Mouse (Mus musculus) heart, postnatal 0 days (tissue): ENCODE measurements around the gene Mettl7a2. TPM values are rescaled to one million over a fixed set of nuclear protein-coding genes. Genes with fewer than 3 reads are reported as not detected.
A peak's percentile ranks its signal among the peaks of the same experiment; 100 is the strongest.
"Not testable (repeated sequence)": the region's sequence is repeated elsewhere in the genome, so short reads cannot be mapped to it uniquely, and the experiment has no call there.

Experiments used
- ATAC-seq: fragments of 200-750 bp; cut with Nextera tagmentation; 2 replicates; pipeline ENCODE4 v1.8.0; 2017; ENCODE audit warnings: low read depth, moderate number of reproducible peaks, moderate library complexity; ENCODE audit not compliant: insufficient read depth
- DNase-seq: peaks from one replicate; pipeline ENCODE4 v3.0.0-alpha.2; 2016; ENCODE audit warnings: low spot score
- H3K27ac ChIP-seq: fragments of 300-500 bp; sonication (generic); 2 replicates; pipeline ENCODE4 v1.5.1; 2014; ENCODE audit warnings: low read depth, mild to moderate bottlenecking
- H3K27me3 ChIP-seq: fragments of 300-500 bp; sonication (generic); 2 replicates; pipeline ENCODE4 v1.6.1; 2014; ENCODE audit warnings: low read length, mixed read lengths; ENCODE audit not compliant: control insufficient read depth, insufficient read depth
- H3K36me3 ChIP-seq: fragments of 300-500 bp; sonication (generic); replicated peaks from 2 replicates; pipeline ENCODE4 v1.6.1; 2014; ENCODE audit warnings: low read length, mixed read lengths; ENCODE audit not compliant: control insufficient read depth, insufficient read depth
- H3K4me1 ChIP-seq: fragments of 300-500 bp; sonication (generic); 2 replicates; pipeline ENCODE4 v1.6.1; 2014; ENCODE audit warnings: antibody characterized with exemption; ENCODE audit not compliant: control insufficient read depth, insufficient read depth
- H3K4me2 ChIP-seq: fragments of 300-500 bp; sonication (generic); 2 replicates; pipeline ENCODE4 v1.6.1; 2014; ENCODE audit warnings: low read depth, mild to moderate bottlenecking, low read length, moderate library complexity
- H3K4me3 ChIP-seq: fragments of 300-500 bp; sonication (generic); 2 replicates; pipeline ENCODE4 v1.5.1; 2014; ENCODE audit warnings: low read depth, low read length
- H3K9ac ChIP-seq: fragments of 300-500 bp; sonication (generic); replicated peaks from 2 replicates; pipeline ENCODE4 v1.6.1; 2014; ENCODE audit warnings: low read depth, low read length, mixed read lengths
- H3K9me3 ChIP-seq: fragments of 300-500 bp; sonication (generic); replicated peaks from 2 replicates; pipeline ENCODE4 v1.6.1; 2016; ENCODE audit warnings: low read length; ENCODE audit not compliant: control insufficient read depth
- CTCF ChIP-seq: IDR thresholded peaks from 2 replicates; pipeline ENCODE4 v1.5.1; 2016; ENCODE audit warnings: antibody characterized with exemption, control low read depth, low read depth
- EP300 ChIP-seq: IDR thresholded peaks from 2 replicates; pipeline ENCODE4 v1.6.1; 2016; ENCODE audit warnings: antibody characterized with exemption, low read depth
- WGBS: fragments of 180-500 bp; shearing (Covaris S2); extraction: QIAGEN DNeasy Blood & Tissue Kit; methylation state at CpG from one replicate; pipeline ENCODE4 v1.1.7; 2014; 5-methylcytosine and 5-hydroxymethylcytosine counted together
- polyA plus RNA-seq: library from polyadenylated mRNA; unstranded; fragments of >200 nt; fragmentation: Nextera tagmentation; extraction: Ambion mirVana; gene quantifications from 2 replicates; pipeline ENCODE4 v1.2.1, GENCODE M21; 2015
- total RNA-seq: library from RNA; depleted of rRNA; stranded (reverse); fragments of >200 nt; gene quantifications from 2 replicates; pipeline ENCODE4 v1.2.3, GENCODE M21; 2014; ENCODE audit warnings: low replicate concordance

Mettl7a2 gene
- total and polyA plus RNA-seq, 2 experiments from 2014 or later = not detected

GRCm38 (mm10) chr15:100364242-100364641, 11.2 kb downstream of the Mettl7a2 start, which contains the start of gene Higd1c:
TSS of gene Higd1c (plus strand) at chr15:100364542.
- no peaks in the 10 kb centered on the region for H3K4me1 ChIP-seq
- no peaks in the 10 kb centered on the region for H3K27me3 ChIP-seq
- H3K9ac ChIP-seq = no peak within 1 kb of the TSS
- ATAC-seq (no peak), DNase-seq (no peak)
- no peak within 1 kb of the TSS for H3K27ac ChIP-seq
- 63% methylated on average over 7 of the region's 7 CpGs for WGBS
- TF ChIP-seq CTCF (no peak), EP300 (no peak)
- no peak within 1 kb of the TSS for H3K4me2 ChIP-seq
- H3K9me3 ChIP-seq = 0 out of 2 replicates have a peak, but pooled peaks cover 3% of the 10 kb centered on the region
- no peaks in the 10 kb centered on the region for H3K36me3 ChIP-seq
- no peak within 1 kb of the TSS for H3K4me3 ChIP-seq

DNA sequence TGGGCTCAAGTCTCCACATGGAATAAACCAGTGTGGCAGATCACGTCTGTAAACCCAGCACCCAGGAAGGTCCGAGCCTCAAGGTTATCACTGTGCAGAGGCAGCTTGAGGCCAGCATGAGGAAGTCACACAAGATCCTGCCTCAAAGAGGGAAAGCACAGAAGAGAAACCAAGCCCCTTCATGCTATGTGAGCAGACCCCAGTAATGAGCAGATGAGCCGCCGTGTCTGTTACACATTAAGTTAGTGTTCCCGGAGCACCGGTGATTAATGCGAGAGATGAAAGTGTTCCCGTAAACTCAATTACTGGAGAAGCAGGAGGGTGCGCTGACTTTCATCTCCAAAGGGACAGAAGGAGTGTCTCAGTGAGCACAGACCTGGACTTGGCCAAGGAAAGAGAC, 13.0 kb downstream of the Mettl7a2 start:
- H3K4me3 ChIP-seq, DNase-seq, H3K27ac ChIP-seq, ATAC-seq, H3K9ac ChIP-seq, H3K4me1 ChIP-seq, H3K4me2 ChIP-seq, H3K27me3 ChIP-seq, H3K36me3 ChIP-seq, H3K9me3 ChIP-seq: not testable (repeated sequence)
- whole genome bisulfite sequencing = 87% methylated on average over 7 of the region's 9 CpGs

DNA sequence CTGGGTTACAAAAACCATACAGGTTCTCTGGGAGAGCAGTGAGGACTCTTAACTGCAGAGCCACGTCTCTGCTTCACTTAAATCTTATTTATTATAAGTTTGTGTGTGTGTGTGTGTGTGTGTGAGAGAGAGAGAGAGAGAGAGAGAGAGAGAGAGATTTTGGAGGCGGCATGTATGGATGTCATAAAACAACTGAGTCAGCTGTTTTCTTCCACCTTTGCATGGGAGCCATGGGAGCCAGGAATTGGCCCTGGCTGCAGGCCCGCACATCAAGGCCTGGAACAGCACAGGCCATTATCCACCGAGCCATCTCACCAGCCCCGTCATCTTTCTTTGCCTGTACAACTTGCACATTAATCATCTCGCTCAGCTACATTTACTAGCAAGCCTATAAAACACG, 14.1 kb downstream of the Mettl7a2 start:
- no peaks in the 10 kb centered on the region for H3K4me1 ChIP-seq
- WGBS = 83% methylated on average over 7 of the region's 7 CpGs
- ATAC-seq = no peak
- no peaks in the 10 kb centered on the region for H3K36me3 ChIP-seq
- no peak overlapping the region for H3K9ac ChIP-seq
- H3K9me3 ChIP-seq = 0 out of 2 replicates have a peak, but pooled peaks cover 3% of the 10 kb centered on the region
- TF ChIP-seq CTCF = no peak
- TF ChIP-seq EP300 = no peak
- no peak for DNase-seq
- H3K4me2 ChIP-seq = no peak overlapping the region
- H3K27ac ChIP-seq = no peak overlapping the region
- no peaks in the 10 kb centered on the region for H3K27me3 ChIP-seq
- H3K4me3 ChIP-seq = no peak overlapping the region

GRCm38 (mm10) chr15:100375066-100375465, 22.1 kb downstream of the Mettl7a2 start:
- Histone ChIP-seq H3K4me3 (no peak overlapping the region), H3K9ac (no peak overlapping the region), H3K4me2 (no peak overlapping the region), H3K27me3 (no peaks in the 10 kb centered on the region), H3K27ac (no peak overlapping the region), H3K36me3 (no peaks in the 10 kb centered on the region), H3K9me3 (no peaks in the 10 kb centered on the region), H3K4me1 (no peaks in the 10 kb centered on the region)
- ATAC-seq (no peak), DNase-seq (peak; percentile 44)
- peak; percentile 68 for TF ChIP-seq CTCF
- TF ChIP-seq EP300 = no peak
- 32% methylated on average over 5 of the region's 5 CpGs for WGBS

DNA sequence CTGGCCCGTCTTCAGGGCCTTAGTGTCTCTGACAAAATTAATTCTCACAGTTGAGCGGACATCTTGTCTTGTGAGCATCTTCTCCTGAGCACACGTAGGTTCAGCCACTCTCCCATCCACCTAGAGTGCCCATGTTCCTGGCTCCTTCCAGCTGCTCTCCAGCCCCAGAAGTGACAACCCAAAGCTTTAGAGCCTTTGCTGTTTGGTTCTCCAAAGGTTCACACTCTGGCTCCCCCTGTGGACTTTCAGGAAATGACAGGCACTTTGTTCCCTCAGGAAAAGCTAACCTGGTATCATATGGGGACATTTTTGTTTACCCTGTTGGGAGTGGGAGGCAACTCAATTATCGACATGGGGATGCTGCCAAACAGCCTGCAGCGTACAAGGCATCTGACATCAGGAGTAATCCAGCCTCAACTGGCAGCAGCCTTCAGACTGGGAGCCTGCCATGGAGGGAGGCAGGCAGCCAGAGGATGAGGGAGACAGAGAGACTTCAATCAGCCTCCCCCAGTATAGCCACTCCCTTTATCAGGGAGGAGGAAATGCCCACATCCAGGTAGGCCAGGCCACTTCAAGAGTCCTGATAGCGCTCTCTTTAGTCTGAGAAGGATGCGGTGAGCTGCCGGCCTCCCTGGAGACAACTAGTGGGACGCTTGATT, 25.0 kb downstream of the Mettl7a2 start:
- DNase-seq, H3K4me1 ChIP-seq, H3K27me3 ChIP-seq, H3K27ac ChIP-seq, H3K9ac ChIP-seq, H3K9me3 ChIP-seq, H3K4me3 ChIP-seq, H3K36me3 ChIP-seq, H3K4me2 ChIP-seq: not testable (repeated sequence)
- peak; percentile 41 for ATAC-seq
- WGBS = 26% methylated on average over 3 of the region's 9 CpGs

DNA sequence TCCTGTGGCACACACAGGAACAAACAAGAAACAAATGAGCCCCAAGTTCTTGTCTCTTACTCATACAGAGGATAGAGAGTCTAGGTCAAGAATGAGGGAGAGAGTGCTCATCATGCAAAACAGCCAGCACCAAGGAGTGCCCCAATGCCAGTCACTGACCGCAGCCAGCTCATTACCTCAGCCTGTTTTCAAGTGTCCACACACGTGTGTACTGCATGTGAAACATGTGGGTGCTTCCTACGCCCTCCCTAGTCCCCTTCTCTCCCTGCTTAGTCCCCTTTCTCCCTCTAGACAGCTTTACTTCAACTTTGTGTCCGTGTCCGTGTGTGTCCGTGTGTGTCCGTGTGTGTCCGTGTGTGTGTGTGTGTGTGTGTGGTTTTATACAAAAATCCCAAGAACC, 26.7 kb downstream of the Mettl7a2 start:
- Histone ChIP-seq H3K9ac (no peak overlapping the region), H3K27me3 (0 out of 2 replicates have a peak, but pooled peaks cover 3% of the 10 kb centered on the region), H3K4me3 (no peak overlapping the region), H3K4me1 (no peaks in the 10 kb centered on the region), H3K27ac (no peak overlapping the region), H3K9me3 (no peaks in the 10 kb centered on the region), H3K36me3 (no peaks in the 10 kb centered on the region), H3K4me2 (no peak overlapping the region)
- DNase-seq = no peak
- TF ChIP-seq CTCF = no peak
- TF ChIP-seq EP300 = no peak
- ATAC-seq = no peak
- WGBS = 72% methylated on average over 8 of the region's 8 CpGs
